In genomic region chr6:86978909-86979265, GRCm38 (mm10) we compare ENCODE assay signal across 13 mouse cellular contexts.
"Had no signal": no experiment of that assay in that cellular context is flagged by ENCODE, and none has a peak within 500 bp of the region (broad histone marks: within the 10 kb centered on the region; RNA-seq: fewer than 3 reads in every experiment).

No protein-coding gene starts in this region.

- H3K9me3 ChIP-seq: limb, embryonic 10.5 days; megakaryocyte, embryonic 14.5 days; midbrain, embryonic 12.5 days; stomach, embryonic 15.5 days had no signal

- H3K4me1 ChIP-seq: limb, embryonic 10.5 days; midbrain, embryonic 12.5 days; stomach, embryonic 15.5 days had no signal

- DNase-seq: kidney, adult 18-20 months; kidney, postnatal 10 days; lung, adult 2 months; lung, postnatal 10 days; right cerebral cortex, postnatal 14 days; thymus, postnatal 4 days had no signal

- H3K27me3 ChIP-seq: megakaryocyte, embryonic 14.5 days; midbrain, embryonic 12.5 days; stomach, embryonic 15.5 days had no signal

- H3K4me2 ChIP-seq: midbrain, embryonic 12.5 days; stomach, embryonic 15.5 days had no signal

- H3K27ac ChIP-seq: left cerebral cortex, adult 2 months; limb, embryonic 10.5 days; liver, embryonic 14.5 days; macrophage; midbrain, embryonic 12.5 days; stomach, embryonic 15.5 days had no signal

- H3K4me3 ChIP-seq: left cerebral cortex, adult 2 months; limb, embryonic 10.5 days; megakaryocyte, embryonic 14.5 days; midbrain, embryonic 12.5 days; stomach, embryonic 15.5 days had no signal

- H3K9ac ChIP-seq: liver, embryonic 14.5 days; midbrain, embryonic 12.5 days; stomach, embryonic 15.5 days had no signal
